Comparison of ENCODE assay signal across 8 mouse cellular contexts in genomic region chr2:167162516-167163021, GRCm38 (mm10). TPM values are rescaled to one million over a fixed set of nuclear protein-coding genes. Genes with fewer than 3 reads are reported as not detected.
DNase-seq lines count a peak whose midpoint lies in the region; ATAC-seq and TF ChIP-seq lines count a peak whose summit lies in the region.

No protein-coding gene starts in this region.

- ATAC-seq in cerebellum, adult (ENCODE audit: insufficient number of reproducible peaks, low FRiP score, low TSS enrichment) = no peak
- peak; percentile 70; the same call in 1 of the 2 replicates for ATAC-seq in limb, embryonic 12.5 days (ENCODE audit: insufficient number of reproducible peaks, insufficient read depth, low FRiP score, low TSS enrichment, low read depth)
- ATAC-seq in limb, embryonic 15.5 days (ENCODE audit: insufficient number of reproducible peaks, low FRiP score, low TSS enrichment, low read depth) = peak; percentile 41; the same call in 1 of the 2 replicates

- H3K4me2 ChIP-seq in limb, embryonic 12.5 days = no peak overlapping the region
- no peak overlapping the region for H3K4me2 ChIP-seq in limb, embryonic 15.5 days

- intact Hi-C loops in gastrocnemius, postnatal 14 days (cut with DNase I; ENCODE audit: low total_unique reads) = no loop called here

- peak; percentile 13 for DNase-seq in cerebellum, adult 9-10 months
- no peak for DNase-seq in limb, embryonic 10.5 days (ENCODE audit: low spot score)
- DNase-seq in gastrocnemius, postnatal 14 days = peak; percentile 51
- DNase-seq in thymus, adult 2 months = no peak
- no peak for DNase-seq in frontal cortex, postnatal 36 days (ENCODE audit: low spot score in 2 of 2)

- H3K27ac ChIP-seq in limb, embryonic 12.5 days = peak overlapping the region; percentile 72
- no peak overlapping the region for H3K27ac ChIP-seq in limb, embryonic 10.5 days
- peak overlapping the region; percentile 67 for H3K27ac ChIP-seq in limb, embryonic 15.5 days
- no peak overlapping the region for H3K27ac ChIP-seq in thymus, adult 2 months (ENCODE audit: control insufficient read depth, insufficient read depth, low read length)

- H3K9ac ChIP-seq in limb, embryonic 12.5 days (replicated peaks) = 0 out of 2 replicates have a peak overlapping the region, but pooled peaks have one; percentile 1
- H3K9ac ChIP-seq in limb, embryonic 15.5 days = no peak overlapping the region

- peaks cover 5% of the 10 kb centered on the region for H3K27me3 ChIP-seq in limb, embryonic 12.5 days
- H3K27me3 ChIP-seq in limb, embryonic 10.5 days (ENCODE audit: low read depth, poor library complexity, severe bottlenecking) = no peaks in the 10 kb centered on the region
- H3K27me3 ChIP-seq in limb, embryonic 15.5 days = no peaks in the 10 kb centered on the region
- H3K27me3 ChIP-seq in thymus, adult 2 months (ENCODE audit: control insufficient read depth, insufficient read depth, low read length) = no peaks in the 10 kb centered on the region

- no peaks in the 10 kb centered on the region for H3K9me3 ChIP-seq in limb, embryonic 12.5 days
- no peaks in the 10 kb centered on the region; the same call in 1 of the 2 replicates for H3K9me3 ChIP-seq in limb, embryonic 10.5 days (replicated peaks)
- no peaks in the 10 kb centered on the region for H3K9me3 ChIP-seq in limb, embryonic 15.5 days

- peaks cover 14% of the 10 kb centered on the region for H3K4me1 ChIP-seq in limb, embryonic 12.5 days (replicated peaks)
- H3K4me1 ChIP-seq in limb, embryonic 10.5 days = peaks cover 10% of the 10 kb centered on the region; the same call in 1 of the 2 replicates
- peaks cover 18% of the 10 kb centered on the region for H3K4me1 ChIP-seq in limb, embryonic 15.5 days
- no peaks in the 10 kb centered on the region for H3K4me1 ChIP-seq in thymus, adult 2 months (replicated peaks; ENCODE audit: control insufficient read depth, insufficient read depth, low read length)

- WGBS in limb, embryonic 12.5 days = 66% methylated on average over 10 of the region's 10 CpGs
- 90% methylated on average over 10 of the region's 10 CpGs for WGBS in limb, embryonic 10.5 days
- WGBS in limb, embryonic 15.5 days = 31% methylated on average over 10 of the region's 10 CpGs
- WGBS in thymus, adult 2 months = 91% methylated on average over 10 of the region's 10 CpGs

- no peak for TF ChIP-seq POLR2A in thymus, adult 2 months (IDR thresholded peaks at IDR 0.05; ENCODE audit: control insufficient read depth, extremely low read depth, insufficient read depth, low read length, poor library complexity)

- TF ChIP-seq CTCF in thymus, adult 2 months (IDR thresholded peaks at IDR 0.05; ENCODE audit: borderline replicate concordance, control insufficient read depth, extremely low read depth, insufficient read depth, low read length, poor library complexity) = no peak

- H3K36me3 ChIP-seq in limb, embryonic 12.5 days = no peaks in the 10 kb centered on the region
- no peaks in the 10 kb centered on the region for H3K36me3 ChIP-seq in limb, embryonic 10.5 days
- no peaks in the 10 kb centered on the region for H3K36me3 ChIP-seq in limb, embryonic 15.5 days
- no peaks in the 10 kb centered on the region for H3K36me3 ChIP-seq in thymus, adult 2 months (ENCODE audit: control insufficient read depth, insufficient read depth, low read length)

- H3K4me3 ChIP-seq in limb, embryonic 12.5 days (replicated peaks) = no peak overlapping the region
- H3K4me3 ChIP-seq in limb, embryonic 10.5 days = no peak overlapping the region
- no peak overlapping the region for H3K4me3 ChIP-seq in limb, embryonic 15.5 days
- H3K4me3 ChIP-seq in thymus, adult 2 months (ENCODE audit: control insufficient read depth, insufficient read depth, low read length) = no peak overlapping the region

RNA-seq across cellular contexts. Expression of gene Kcnb1, which starts 27.4 kb away (rescaled TPM):
- 0.38 and 0.44 TPM in 2 replicates for polyA plus RNA-seq in limb, embryonic 12.5 days (2016; fragmentation: Nextera tagmentation; extraction: Ambion mirVana)
- 0.10 and 0.14 TPM in 2 replicates for polyA plus RNA-seq in limb, embryonic 10.5 days (2016; fragmentation: Nextera tagmentation; extraction: Ambion mirVana)
- total RNA-seq in gastrocnemius, postnatal 14 days (2021) = 10 to 100 TPM; 21.2 to 23.8 TPM
- polyA plus RNA-seq in limb, embryonic 15.5 days (2015; fragmentation: Nextera tagmentation; extraction: Ambion mirVana) = 0.73 and 1.1 TPM in 2 replicates
- polyA plus RNA-seq in thymus, adult 2 months (2012; rRNA removed) = 1.7 and 2.1 TPM in 2 replicates

Comparison
In these comparisons a context has a peak if more than half of its experiments do, and no peak if none do; other contexts are left out.
1. H3K27ac ChIP-seq: peak in limb, embryonic 12.5 days (single experiment) and limb, embryonic 15.5 days (single experiment); none in limb, embryonic 10.5 days (single experiment) and thymus, adult 2 months (single experiment).
2. DNase-seq: peak in cerebellum, adult 9-10 months (single experiment) and gastrocnemius, postnatal 14 days (single experiment); none in limb, embryonic 10.5 days (single experiment), thymus, adult 2 months (single experiment) and frontal cortex, postnatal 36 days (0 of 2).